Mouse (Mus musculus) neural tube, embryonic 14.5 days (tissue): ENCODE measurements around the gene Igfbp2. TPM values are rescaled to one million over a fixed set of nuclear protein-coding genes. Genes with fewer than 3 reads are reported as not detected.
A peak's percentile ranks its signal among the peaks of the same experiment; 100 is the strongest.

ENCODE experiments used
- ATAC-seq: fragments of 200-750 bp; cut with Nextera tagmentation; 2 replicates; pipeline ENCODE4 v1.8.0; 2017; ENCODE audit warnings: low read depth, mild to moderate bottlenecking, moderate TSS enrichment, moderate library complexity
- H3K27ac ChIP-seq: fragments of 300-500 bp; sonication (generic); 2 replicates; pipeline ENCODE4 v1.5.1; 2014; ENCODE audit warnings: low read depth, mild to moderate bottlenecking, control low read depth, low read length, moderate library complexity, mixed read lengths
- H3K27me3 ChIP-seq: fragments of 300-500 bp; sonication (generic); 2 replicates; pipeline ENCODE4 v1.6.1; 2014; ENCODE audit warnings: low read length; ENCODE audit not compliant: control insufficient read depth, insufficient read depth
- H3K36me3 ChIP-seq: fragments of 300-500 bp; sonication (generic); 2 replicates; pipeline ENCODE4 v1.6.1; 2014; ENCODE audit warnings: low read length, mixed read lengths; ENCODE audit not compliant: control insufficient read depth, insufficient read depth
- H3K4me1 ChIP-seq: fragments of 300-500 bp; sonication (generic); 2 replicates; pipeline ENCODE4 v1.6.1; 2014; ENCODE audit warnings: low read length; ENCODE audit not compliant: control insufficient read depth, insufficient read depth
- H3K4me2 ChIP-seq: fragments of 300-500 bp; sonication (generic); 2 replicates; pipeline ENCODE4 v1.6.1; 2014; ENCODE audit warnings: mild to moderate bottlenecking, low read depth, low read length, control low read depth
- H3K4me3 ChIP-seq: fragments of 300-500 bp; sonication (generic); 2 replicates; pipeline ENCODE4 v1.5.1; 2014; ENCODE audit warnings: low read depth, low read length, control low read depth, mixed read lengths
- H3K9ac ChIP-seq: fragments of 300-500 bp; sonication (generic); replicated peaks from 2 replicates; pipeline ENCODE4 v1.6.1; 2014; ENCODE audit warnings: low read depth, mild to moderate bottlenecking, control low read depth, low read length, mixed read lengths
- H3K9me3 ChIP-seq: fragments of 300-500 bp; sonication (generic); 2 replicates; pipeline ENCODE4 v1.6.1; 2016; ENCODE audit warnings: low read length; ENCODE audit not compliant: control insufficient read depth
- WGBS: fragments of 180-500 bp; shearing (Covaris S2); extraction: QIAGEN DNeasy Blood & Tissue Kit; methylation state at CpG from one replicate; pipeline ENCODE4 v1.1.7; 2014; 5-methylcytosine and 5-hydroxymethylcytosine counted together
- polyA plus RNA-seq: library from polyadenylated mRNA; unstranded; fragments of >200 nt; fragmentation: Nextera tagmentation; extraction: Ambion mirVana; gene quantifications from 2 replicates; pipeline ENCODE4 v1.2.1, GENCODE M21; 2014

Gene Igfbp2
- polyA plus RNA-seq, 1 experiment from 2014 or later = 163 TPM

DNA sequence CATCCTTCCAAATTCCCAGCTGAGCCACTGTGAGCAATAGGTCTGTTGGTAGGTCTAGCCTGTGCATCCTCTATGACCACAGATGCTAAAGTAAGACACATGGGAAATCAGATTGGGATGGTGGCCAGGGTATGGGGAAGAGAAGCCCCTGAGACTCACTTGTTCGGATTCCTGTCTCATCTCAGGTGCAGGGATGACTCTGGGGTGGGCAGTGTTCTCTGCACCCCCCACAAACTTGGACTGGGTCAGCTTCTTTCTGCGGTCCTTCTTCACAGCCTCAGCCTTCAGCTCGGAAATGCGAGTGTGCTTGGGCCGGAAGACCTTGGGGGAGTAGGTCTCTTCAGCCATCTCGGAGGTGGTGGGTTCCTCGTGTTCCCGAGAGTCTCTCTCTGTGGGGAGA is 39.4 kb downstream of the Igfbp2 start:
- Histone ChIP-seq H3K4me2 (no peak overlapping the region), H3K36me3 (no peaks in the 10 kb centered on the region), H3K27me3 (no peaks in the 10 kb centered on the region), H3K27ac (no peak overlapping the region), H3K4me1 (peaks cover 11% of the 10 kb centered on the region; the same call in 1 of the 2 replicates), H3K9ac (no peak overlapping the region), H3K9me3 (no peaks in the 10 kb centered on the region), H3K4me3 (no peak overlapping the region)
- 91% methylated on average over 8 of the region's 8 CpGs for WGBS
- no peak for ATAC-seq

DNA sequence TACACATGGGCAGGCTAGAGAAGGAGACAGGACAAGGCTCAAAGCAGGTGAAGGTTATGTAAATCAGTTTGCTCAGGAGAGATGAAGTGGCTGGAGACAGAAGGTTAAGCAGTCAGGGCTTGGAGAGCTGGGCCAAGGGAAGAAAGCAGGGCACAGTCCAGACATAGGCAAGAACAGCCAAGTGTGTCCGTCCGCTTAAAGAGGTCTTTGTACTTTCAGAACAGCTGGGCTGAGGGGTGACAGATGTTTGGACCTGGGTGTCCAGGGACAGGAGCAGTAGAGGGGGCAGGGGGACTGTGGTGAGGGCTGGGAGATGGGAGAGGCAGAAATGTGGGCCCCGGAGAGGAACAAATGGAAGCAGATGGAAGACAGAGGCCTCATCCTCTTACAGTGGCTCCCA is 40.0 kb downstream of the Igfbp2 start:
- Histone ChIP-seq H3K4me3 (no peak overlapping the region), H3K9ac (no peak overlapping the region), H3K4me2 (no peak overlapping the region), H3K4me1 (0 out of 2 replicates have a peak, but pooled peaks cover 6% of the 10 kb centered on the region), H3K36me3 (no peaks in the 10 kb centered on the region), H3K27me3 (no peaks in the 10 kb centered on the region), H3K27ac (no peak overlapping the region), H3K9me3 (no peaks in the 10 kb centered on the region)
- no peak for ATAC-seq
- WGBS = 72% methylated on average over 3 of the region's 3 CpGs

DNA sequence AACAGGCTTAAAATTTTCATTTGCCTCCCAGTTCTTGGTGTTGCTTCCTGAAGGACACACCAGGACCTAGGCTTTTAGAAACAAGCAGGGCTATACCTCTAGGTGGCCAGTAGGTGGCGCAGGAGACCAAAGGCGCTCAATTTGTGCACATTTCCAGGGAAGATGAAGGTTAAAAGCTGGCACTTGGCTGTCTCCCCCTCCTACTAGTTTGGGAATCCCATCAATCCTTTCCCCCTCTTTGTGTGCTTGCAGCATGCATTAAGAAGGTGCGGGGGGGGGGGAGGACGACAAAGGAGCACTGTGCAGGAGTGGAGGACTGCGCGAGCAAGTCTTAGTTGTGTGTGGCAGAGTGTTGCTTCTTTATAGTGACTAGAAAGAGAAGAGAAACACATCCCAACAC is 41.6 kb downstream of the Igfbp2 start:
- no peaks in the 10 kb centered on the region for H3K36me3 ChIP-seq
- no peak overlapping the region for H3K9ac ChIP-seq
- ATAC-seq = peak; percentile 53
- H3K4me1 ChIP-seq = 0 out of 2 replicates have a peak, but pooled peaks cover 6% of the 10 kb centered on the region
- no peak overlapping the region for H3K4me2 ChIP-seq
- H3K9me3 ChIP-seq = no peaks in the 10 kb centered on the region
- no peak overlapping the region for H3K4me3 ChIP-seq
- 6% methylated on average over 6 of the region's 6 CpGs for WGBS
- no peaks in the 10 kb centered on the region for H3K27me3 ChIP-seq
- no peak overlapping the region for H3K27ac ChIP-seq

DNA sequence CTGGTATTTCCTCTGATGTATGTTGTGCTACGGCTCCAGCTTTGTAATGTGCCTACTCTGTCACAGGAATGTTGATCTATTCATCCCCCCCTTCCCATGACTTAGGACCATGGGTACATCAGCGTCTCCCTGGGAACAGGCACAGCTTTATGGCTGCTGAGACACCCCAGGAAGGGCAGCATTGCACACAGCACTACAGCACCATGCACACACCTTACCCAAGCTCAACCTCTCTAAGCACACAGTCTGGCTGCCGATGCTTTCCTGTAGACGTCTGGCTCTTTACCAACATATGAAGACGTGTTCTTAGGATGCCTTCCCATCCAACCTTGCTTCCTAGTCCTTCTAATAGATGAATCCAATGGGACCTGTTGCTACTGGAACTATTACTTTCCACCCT is 42.1 kb downstream of the Igfbp2 start:
- no peak overlapping the region for H3K9ac ChIP-seq

DNA sequence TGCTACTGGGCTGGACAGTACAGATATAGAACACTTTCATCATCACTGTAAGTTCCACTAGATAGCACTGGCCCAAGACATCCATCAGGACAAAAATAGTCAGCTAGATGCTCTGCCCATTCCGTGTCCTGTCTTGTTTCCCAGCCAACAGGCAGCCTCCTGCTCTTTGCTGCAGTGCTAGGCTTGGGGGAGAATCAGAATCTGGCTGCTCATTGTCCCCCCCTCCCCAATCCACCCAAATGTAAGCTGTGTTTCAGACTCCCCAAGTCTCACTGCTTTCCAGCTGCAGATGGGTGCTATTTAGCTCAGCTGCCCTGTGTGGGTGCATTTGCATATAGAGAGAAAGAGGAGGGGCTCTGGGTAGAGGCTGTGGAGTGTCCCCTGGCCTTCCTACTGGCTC is 43.0 kb downstream of the Igfbp2 start:
- Histone ChIP-seq H3K4me2 (peak overlapping the region; percentile 2; the same call in 1 of the 2 replicates), H3K36me3 (no peaks in the 10 kb centered on the region), H3K27ac (0 out of 2 replicates have a peak overlapping the region, but pooled peaks have one; percentile 4), H3K9me3 (no peaks in the 10 kb centered on the region), H3K4me1 (0 out of 2 replicates have a peak, but pooled peaks cover 6% of the 10 kb centered on the region), H3K9ac (no peak overlapping the region), H3K27me3 (no peaks in the 10 kb centered on the region), H3K4me3 (no peak overlapping the region)
- no peak for ATAC-seq
- WGBS = 26% methylated on average over 1 of the region's 1 CpGs

More for the DNA sequence above, 42.1 kb downstream of the Igfbp2 start:
- Histone ChIP-seq H3K27ac (no peak overlapping the region), H3K4me2 (0 out of 2 replicates have a peak overlapping the region, but pooled peaks have one; percentile 2), H3K9me3 (no peaks in the 10 kb centered on the region), H3K36me3 (no peaks in the 10 kb centered on the region), H3K4me1 (0 out of 2 replicates have a peak, but pooled peaks cover 6% of the 10 kb centered on the region), H3K4me3 (no peak overlapping the region), H3K27me3 (no peaks in the 10 kb centered on the region)
- ATAC-seq = peak; percentile 28; the same call in 1 of the 2 replicates
- WGBS = 54% methylated on average over 5 of the region's 5 CpGs

DNA sequence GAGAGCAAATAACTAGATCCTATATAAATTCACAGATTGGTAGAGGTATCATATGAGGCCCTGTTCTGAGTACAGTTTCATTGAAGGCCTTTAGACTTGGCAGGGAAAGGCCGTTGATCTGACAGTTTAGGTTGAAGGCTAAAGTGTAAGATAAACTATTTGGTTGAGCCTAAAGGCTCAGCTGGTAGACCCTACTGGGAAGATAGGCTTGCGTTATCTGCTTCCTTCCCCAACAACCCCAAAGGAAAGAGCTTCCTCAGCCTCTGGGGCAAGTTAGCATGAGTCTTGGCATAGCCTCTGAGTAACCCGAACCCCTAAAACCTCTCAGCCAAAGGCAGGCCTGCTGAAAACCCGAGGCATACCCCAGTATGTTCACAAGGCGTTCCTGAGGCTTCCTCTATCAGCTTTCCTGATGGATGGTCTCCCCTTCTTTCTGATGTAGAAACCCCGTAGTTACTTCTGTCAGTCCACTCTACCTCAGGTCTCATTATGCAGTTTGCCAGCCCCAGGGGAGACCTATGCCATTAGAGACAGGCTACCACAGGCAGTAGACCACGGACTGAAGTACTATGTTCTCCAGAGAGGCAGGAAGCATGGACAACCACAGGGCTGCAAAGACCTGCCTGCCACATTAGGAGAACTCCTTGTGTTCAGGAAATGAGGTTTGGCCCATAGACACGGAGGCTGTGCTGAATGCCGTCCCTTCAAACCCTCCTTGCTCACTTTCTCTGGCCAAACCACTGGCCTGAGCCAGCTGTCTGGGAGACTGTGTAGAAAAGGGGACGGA is 44.3 kb downstream of the Igfbp2 start:
- 64% methylated on average over 10 of the region's 10 CpGs for WGBS
- H3K27ac ChIP-seq = no peak overlapping the region; the same call in 1 of the 2 replicates
- H3K27me3 ChIP-seq = no peaks in the 10 kb centered on the region
- H3K9ac ChIP-seq = no peak overlapping the region
- H3K4me2 ChIP-seq = peak overlapping the region; percentile 92; the same call in 1 of the 2 replicates
- no peak overlapping the region for H3K4me3 ChIP-seq
- H3K4me1 ChIP-seq = 0 out of 2 replicates have a peak, but pooled peaks cover 6% of the 10 kb centered on the region
- no peaks in the 10 kb centered on the region for H3K36me3 ChIP-seq
- H3K9me3 ChIP-seq = no peaks in the 10 kb centered on the region
- no peak for ATAC-seq

DNA sequence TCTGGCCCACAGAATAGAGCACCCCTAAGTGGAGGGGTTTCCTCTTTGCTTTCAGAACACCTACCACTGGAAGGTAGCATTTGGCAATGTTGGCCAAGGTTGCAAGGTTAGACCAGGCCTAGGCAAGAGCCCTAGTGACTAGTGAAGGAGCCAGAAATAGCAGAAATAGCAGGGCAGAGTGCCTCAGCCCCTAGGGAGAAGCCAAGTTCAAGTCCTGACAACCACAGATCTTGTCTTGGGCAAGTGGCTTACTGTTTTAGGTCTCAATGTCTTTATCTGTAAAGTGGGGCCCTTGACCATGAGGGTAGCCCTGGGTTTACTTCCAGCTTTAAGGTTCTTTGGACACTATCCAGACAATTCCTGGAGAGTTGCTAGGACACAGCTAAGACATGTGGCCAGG is 45.0 kb downstream of the Igfbp2 start:
- no peaks in the 10 kb centered on the region for H3K9me3 ChIP-seq
- H3K9ac ChIP-seq = no peak overlapping the region
- no peaks in the 10 kb centered on the region for H3K27me3 ChIP-seq
- no peaks in the 10 kb centered on the region for H3K36me3 ChIP-seq
- no peak overlapping the region; the same call in 1 of the 2 replicates for H3K4me3 ChIP-seq
- H3K4me1 ChIP-seq = 0 out of 2 replicates have a peak, but pooled peaks cover 6% of the 10 kb centered on the region
- H3K4me2 ChIP-seq = peak overlapping the region; percentile 92; the same call in 1 of the 2 replicates
- no peak for ATAC-seq
- H3K27ac ChIP-seq = no peak overlapping the region

DNA sequence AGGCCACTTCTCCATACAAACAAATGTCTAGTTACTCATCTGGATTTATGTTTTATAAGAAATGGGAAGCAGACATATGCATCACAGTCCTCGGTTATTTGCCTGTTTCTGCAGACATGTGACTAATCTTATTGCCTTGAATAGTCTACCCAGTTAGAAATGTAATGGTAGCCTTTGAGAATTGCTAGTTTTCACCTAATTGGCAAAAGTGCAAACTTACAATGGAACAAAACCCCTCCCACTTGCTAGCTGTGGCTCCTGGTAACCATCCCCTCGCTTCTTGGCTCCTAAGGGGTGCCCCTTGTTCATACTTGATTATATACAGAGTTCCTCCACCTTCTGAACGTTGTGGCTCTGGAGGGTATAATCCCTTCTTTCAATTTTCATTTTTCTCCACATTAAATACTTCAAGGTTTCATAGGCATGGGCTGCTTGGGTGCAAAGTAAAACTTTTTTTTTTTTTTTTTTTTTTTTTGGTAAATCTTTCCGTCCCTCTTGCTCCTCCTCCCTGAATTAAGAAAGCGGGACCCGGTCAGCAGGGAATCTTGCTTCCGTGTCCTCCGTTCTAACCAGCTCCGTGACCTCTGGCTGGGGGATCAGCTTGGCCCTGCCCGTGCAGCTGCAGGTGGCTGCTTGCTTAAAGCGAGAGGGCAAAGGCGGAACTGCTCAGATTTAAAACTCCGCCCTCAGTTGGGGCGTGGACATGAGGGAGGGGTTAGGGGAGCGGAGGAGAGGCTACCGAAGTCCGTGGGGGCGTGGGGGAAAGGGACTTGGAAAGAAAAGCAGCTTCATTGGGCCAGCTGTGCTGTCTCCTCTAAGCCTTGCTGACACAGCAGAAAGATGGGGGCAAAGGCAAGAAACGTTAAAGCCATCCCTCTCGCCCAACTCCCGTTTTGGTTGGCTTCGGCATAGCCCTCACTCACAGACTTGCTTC is 45.6 kb downstream of the Igfbp2 start:
- H3K4me1 ChIP-seq = 0 out of 2 replicates have a peak, but pooled peaks cover 10% of the 10 kb centered on the region
- no peaks in the 10 kb centered on the region for H3K36me3 ChIP-seq
- ATAC-seq = no peak
- H3K9ac ChIP-seq = peak overlapping the region; percentile 32; the same call in 1 of the 2 replicates
- H3K27ac ChIP-seq = peak overlapping the region; percentile 8; the same call in 1 of the 2 replicates
- no peaks in the 10 kb centered on the region for H3K9me3 ChIP-seq
- peak overlapping the region; percentile 55 for H3K4me3 ChIP-seq
- H3K27me3 ChIP-seq = no peaks in the 10 kb centered on the region
- WGBS = 5% methylated on average over 22 of the region's 22 CpGs
- H3K4me2 ChIP-seq = peak overlapping the region; percentile 92
